Mouse (Mus musculus) brain, embryonic 14.5 days (tissue): Measurements from ENCODE around the gene Gca. TPM values are rescaled to one million over a fixed set of nuclear protein-coding genes. Genes with fewer than 3 reads are reported as not detected.
A peak's percentile ranks its signal among the peaks of the same experiment; 100 is the strongest.
"Not testable (repeated sequence)": the region's sequence is repeated elsewhere in the genome, so short reads cannot be mapped to it uniquely, and the experiment has no call there.

ENCODE experiments used
- DNase-seq: peaks from one replicate; pipeline ENCODE4 v3.0.0-alpha.2; 2011; ENCODE audit warnings: low read depth
- CTCF ChIP-seq: fragments of 200-500 bp; IDR thresholded peaks from 2 replicates; pipeline ENCODE4 v1.5.1; 2012; ENCODE audit warnings: inconsistent platforms, mild to moderate bottlenecking, moderate library complexity, borderline replicate concordance; ENCODE audit not compliant: insufficient read depth, insufficient read length; ENCODE audit errors: extremely low read depth
- POLR2A ChIP-seq: fragments of 200-500 bp; IDR thresholded peaks from 2 replicates; pipeline ENCODE4 v1.6.1; 2012; ENCODE audit warnings: mild to moderate bottlenecking, inconsistent platforms, borderline replicate concordance; ENCODE audit not compliant: poor library complexity, insufficient read depth, insufficient read length, severe bottlenecking; ENCODE audit errors: extremely low read depth
- polyA plus RNA-seq: library from polyadenylated mRNA; depleted of rRNA; stranded (reverse); fragments of >200 nt; gene quantifications from 2 replicates; pipeline ENCODE4 v1.2.3, GENCODE M21; 2012

The Gca gene
- polyA plus RNA-seq, 1 experiment = 5.3 TPM

GRCm38 (mm10) chr2:62670767-62671166, 6.7 kb downstream of the Gca start:
- no peak for TF ChIP-seq POLR2A
- no peak for TF ChIP-seq CTCF
- DNase-seq = no peak

- no peak for TF ChIP-seq CTCF
- no peak for TF ChIP-seq POLR2A
- no peak for DNase-seq
Measured at GRCm38 (mm10) chr2:62672788-62673187, 8.7 kb downstream of the Gca start.

DNA sequence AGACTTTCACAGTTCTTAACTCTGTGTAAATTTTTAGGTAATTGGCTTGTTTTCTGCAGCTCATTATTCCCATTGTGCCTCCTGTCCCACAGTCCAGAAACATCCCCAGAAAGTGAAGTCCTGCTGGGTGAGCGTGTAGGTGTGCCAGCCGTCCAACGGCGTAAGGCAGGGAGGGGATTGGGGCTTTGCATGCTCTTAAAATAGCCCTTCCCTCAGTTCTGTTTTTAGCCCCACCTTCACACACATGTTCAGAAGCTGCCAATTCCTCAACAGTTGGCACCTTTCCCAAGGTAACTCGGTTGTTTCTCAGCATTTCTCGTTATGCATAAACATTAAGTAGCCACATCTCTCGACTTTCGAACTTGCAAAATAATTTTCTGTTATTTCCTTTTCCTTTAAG, 17.6 kb downstream of the Gca start:
- DNase-seq = peak; percentile 58
- TF ChIP-seq POLR2A = no peak
- no peak for TF ChIP-seq CTCF

GRCm38 (mm10) chr2:62684989-62685595, 21.0 kb downstream of the Gca start:
- no peak for DNase-seq
- TF ChIP-seq CTCF (no peak), POLR2A (no peak)

GRCm38 (mm10) chr2:62685934-62686333, 21.8 kb downstream of the Gca start:
- TF ChIP-seq POLR2A (no peak), CTCF (no peak)
- no peak for DNase-seq

DNA sequence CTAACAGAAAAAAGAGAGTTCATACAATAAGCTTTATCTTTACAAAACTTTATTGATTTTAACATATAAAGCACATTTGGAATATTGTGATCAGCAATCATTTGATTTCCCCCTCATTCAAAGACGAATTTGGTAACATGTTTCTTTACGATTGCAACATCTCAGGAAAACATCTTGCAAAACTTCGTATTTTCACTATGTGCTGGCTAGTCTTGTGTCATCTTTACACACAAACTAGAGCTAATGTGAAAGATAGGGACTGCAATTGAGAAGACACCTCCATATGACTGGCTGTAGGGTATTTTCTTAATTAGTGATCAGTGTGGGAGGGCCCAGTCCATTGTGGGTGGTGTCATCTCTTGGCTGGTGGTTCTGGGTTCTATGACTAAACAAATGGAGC, 42.2 kb downstream of the Gca start:
- no peak for DNase-seq
- TF ChIP-seq CTCF (no peak), POLR2A (no peak)

DNA sequence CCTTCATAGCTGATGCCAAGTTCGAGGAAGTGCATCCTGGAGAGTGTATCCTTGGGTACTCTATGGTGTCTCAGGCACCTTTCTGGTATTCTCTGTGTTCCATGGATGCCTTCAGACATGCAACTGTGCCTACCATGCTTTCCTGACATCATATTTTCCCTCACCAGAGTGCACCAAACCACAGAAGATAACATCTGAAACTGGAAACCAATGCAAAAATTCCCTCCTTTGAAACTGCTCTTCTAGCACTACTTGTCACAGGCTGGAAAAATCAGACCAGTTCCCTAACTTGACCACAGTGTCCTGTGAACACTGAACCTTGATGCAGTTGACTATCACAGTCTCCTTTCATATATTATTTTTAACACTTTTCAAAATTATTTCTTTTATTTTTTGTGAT, 45.5 kb downstream of the Gca start:
- DNase-seq = no peak
- TF ChIP-seq POLR2A = no peak
- TF ChIP-seq CTCF = no peak

GRCm38 (mm10) chr2:62714362-62714761, 50.3 kb downstream of the Gca start:
- not testable (repeated sequence) for DNase-seq

DNA sequence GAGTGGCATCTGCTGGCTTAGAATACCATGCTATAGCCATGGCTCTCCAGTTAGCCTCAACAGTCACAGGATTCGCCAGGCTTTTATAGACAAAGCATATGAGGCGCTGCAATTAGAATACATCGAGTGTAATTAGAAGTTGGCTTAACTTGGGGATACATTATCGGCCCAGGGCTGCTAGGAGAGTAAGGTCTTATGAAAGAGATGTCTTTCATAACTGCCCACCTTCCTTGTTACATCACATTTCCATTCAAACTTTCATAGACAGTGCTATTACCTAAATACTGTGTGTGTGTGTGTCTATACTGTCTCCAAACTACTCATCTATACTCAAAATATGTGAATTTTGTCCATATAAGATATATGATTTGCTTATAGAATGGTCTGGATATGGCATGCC, 51.2 kb downstream of the Gca start:
- no peak for DNase-seq

DNA sequence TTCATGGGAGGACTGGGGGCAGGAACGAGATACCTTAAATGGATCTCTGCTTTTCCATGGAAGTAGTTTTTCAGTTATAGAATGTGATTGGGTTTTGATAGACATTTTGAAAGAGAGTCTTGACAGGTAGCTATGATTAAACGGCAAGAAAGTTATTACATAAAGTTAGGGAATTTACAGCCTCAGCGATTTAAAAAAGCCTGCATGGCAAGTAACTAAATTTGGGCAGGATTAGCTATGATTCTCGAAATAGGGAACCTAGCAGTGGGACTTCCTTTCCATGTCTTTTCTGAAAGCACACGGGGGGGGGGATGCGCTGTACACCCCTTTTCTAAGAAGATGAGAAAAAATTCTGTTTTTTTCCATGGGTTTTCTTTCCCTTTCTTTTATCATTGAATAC, 53.2 kb downstream of the Gca start:
- no peak for DNase-seq
- TF ChIP-seq POLR2A = no peak
- no peak for TF ChIP-seq CTCF

More for the DNA sequence above, 51.2 kb downstream of the Gca start:
- TF ChIP-seq CTCF (no peak), POLR2A (no peak)

GRCm38 (mm10) chr2:62718411-62718810, 54.3 kb downstream of the Gca start:
- TF ChIP-seq CTCF (no peak), POLR2A (no peak)
- peak; percentile 58 for DNase-seq

DNA sequence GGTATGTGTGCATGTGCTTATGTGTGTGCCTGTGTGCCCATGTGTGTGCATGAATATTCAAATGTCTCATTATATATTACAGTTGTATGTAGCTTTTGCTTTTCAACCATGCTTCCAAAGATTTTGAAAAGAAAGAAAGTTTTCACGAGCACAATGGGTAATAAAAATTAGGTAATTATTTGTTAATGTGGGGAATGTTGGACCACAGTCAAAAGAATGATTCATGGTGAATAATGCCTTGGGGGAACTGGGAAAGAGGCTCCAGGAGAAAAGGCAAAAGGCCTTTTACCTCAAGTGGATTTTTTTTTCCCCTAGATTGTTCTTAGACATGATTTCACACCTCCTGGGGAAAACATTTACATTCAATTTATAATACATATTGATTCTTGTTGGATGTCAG, 61.9 kb downstream of the Gca start:
- TF ChIP-seq CTCF (no peak), POLR2A (no peak)
- no peak for DNase-seq
